Mouse (Mus musculus): ENCODE measurements around the gene Icam4.
"Not testable (repeated sequence)": the region's sequence is repeated elsewhere in the genome, so short reads cannot be mapped to it uniquely, and the experiment has no call there.

The Icam4 gene

GRCm38 (mm10) chr9:21029291-21030054, at the start of gene Icam4:
Icam4 (plus strand) TSS chr9:21029373.
- peak; percentile 84 for DNase-seq

GRCm38 (mm10) chr9:20979769-20980168, 49.4 kb upstream of the Icam4 start:
- DNase-seq = no peak

- no peak for DNase-seq
These were observed 47.0 kb upstream of the Icam4 start for GRCm38 (mm10) chr9:20982171-20982570.

- DNase-seq = no peak
These were observed 46.0 kb upstream of the Icam4 start for GRCm38 (mm10) chr9:20983169-20983568.

- no peak for DNase-seq
These were observed 42.1 kb upstream of the Icam4 start for GRCm38 (mm10) chr9:20986952-20987686.

GRCm38 (mm10) chr9:20987953-20988352, 41.2 kb upstream of the Icam4 start:
- DNase-seq = no peak

- DNase-seq = peak; percentile 61
These were observed 38.3 kb upstream of the Icam4 start for GRCm38 (mm10) chr9:20990861-20991260.

GRCm38 (mm10) chr9:20991587-20991986, 37.6 kb upstream of the Icam4 start:
- no peak for DNase-seq

GRCm38 (mm10) chr9:20993165-20993898, 35.8 kb upstream of the Icam4 start:
- DNase-seq = no peak

- DNase-seq = peak; percentile 85
These were observed 34.1 kb upstream of the Icam4 start for GRCm38 (mm10) chr9:20995069-20995468.

- DNase-seq = no peak
These were observed 32.1 kb upstream of the Icam4 start for GRCm38 (mm10) chr9:20997065-20997464.

- not testable (repeated sequence) for DNase-seq
These were observed 30.8 kb upstream of the Icam4 start for GRCm38 (mm10) chr9:20998337-20998736.

- DNase-seq = peak; percentile 53
These were observed 28.4 kb upstream of the Icam4 start for GRCm38 (mm10) chr9:21000811-21001210.

- no peak for DNase-seq
These were observed 27.4 kb upstream of the Icam4 start for GRCm38 (mm10) chr9:21001651-21002200.

GRCm38 (mm10) chr9:21002270-21002626, 26.9 kb upstream of the Icam4 start:
- no peak for DNase-seq

- DNase-seq = peak; percentile 80
These were observed 26.3 kb upstream of the Icam4 start, which contains the start of gene Mrpl4 for GRCm38 (mm10) chr9:21002627-21003551. Mrpl4 (plus strand) TSS chr9:21002738.

- no peak for DNase-seq
These were observed 21.7 kb upstream of the Icam4 start for GRCm38 (mm10) chr9:21007313-21007952.

- DNase-seq = no peak
These were observed 21.2 kb upstream of the Icam4 start for GRCm38 (mm10) chr9:21008007-21008406.

- no peak for DNase-seq
These were observed 18.8 kb upstream of the Icam4 start for GRCm38 (mm10) chr9:21010362-21010761.

GRCm38 (mm10) chr9:21010939-21011541, 18.1 kb upstream of the Icam4 start:
- DNase-seq = not testable (repeated sequence)

- peak; percentile 58 for DNase-seq
These were observed 17.3 kb upstream of the Icam4 start for GRCm38 (mm10) chr9:21011846-21012312.
